Mouse (Mus musculus) C2C12 (cell line): ENCODE measurements around the gene Wdfy3. TPM values are rescaled to one million over a fixed set of nuclear protein-coding genes. Genes with fewer than 3 reads are reported as not detected.

Source experiments
- H3K27me3 ChIP-seq: one replicate; pipeline ENCODE4 v1.6.1; 2011; ENCODE audit not compliant: control insufficient read depth, insufficient read depth, insufficient read length
- H3K36me3 ChIP-seq: one replicate; pipeline ENCODE4 v1.6.1; 2011; ENCODE audit not compliant: control insufficient read depth, insufficient read depth
- H3K4me3 ChIP-seq: one replicate; pipeline ENCODE4 v1.5.1; 2011; ENCODE audit warnings: mild to moderate bottlenecking, control low read depth; ENCODE audit not compliant: poor library complexity, insufficient read depth, severe bottlenecking
- H3K79me2 ChIP-seq: one replicate; pipeline ENCODE4 v1.6.1; 2011; ENCODE audit not compliant: control insufficient read depth, insufficient read depth
- H3K79me3 ChIP-seq: one replicate; pipeline ENCODE4 v1.6.1; 2011; ENCODE audit warnings: low read depth, control low read depth
- H3ac ChIP-seq: one replicate; pipeline ENCODE3; 2011; ENCODE audit warnings: low read depth; ENCODE audit not compliant: control insufficient read depth, insufficient read length
- CEBPB ChIP-seq: IDR thresholded peaks from one replicate; pipeline ENCODE4 v1.6.1; 2011; ENCODE audit warnings: low read depth, mild to moderate bottlenecking, control low read depth, moderate library complexity
- CTCF ChIP-seq: IDR thresholded peaks from one replicate; pipeline ENCODE4 v1.5.1; 2011; ENCODE audit not compliant: control insufficient read depth, insufficient read depth, insufficient read length
- FOSL1 ChIP-seq: IDR thresholded peaks from one replicate; pipeline ENCODE4 v1.8.0; 2011; ENCODE audit warnings: mild to moderate bottlenecking, low read length; ENCODE audit not compliant: poor library complexity, insufficient read depth, severe bottlenecking
- MAX ChIP-seq: IDR thresholded peaks from one replicate; pipeline ENCODE4 v1.6.1; 2011; ENCODE audit warnings: mild to moderate bottlenecking, control low read depth
- MYOD1 ChIP-seq: IDR thresholded peaks from one replicate; pipeline ENCODE4 v1.6.1; 2011; ENCODE audit warnings: low read depth; ENCODE audit not compliant: control insufficient read depth, insufficient read length
- MYOG ChIP-seq: IDR thresholded peaks from one replicate; pipeline ENCODE4 v1.6.1; 2011; ENCODE audit not compliant: control insufficient read depth, insufficient read length; ENCODE audit errors: extremely low read depth
- USF1 ChIP-seq: IDR thresholded peaks from one replicate; pipeline ENCODE4 v1.6.1; 2011; ENCODE audit warnings: low read depth, mild to moderate bottlenecking, control low read depth, moderate library complexity
- polyA plus RNA-seq: library from polyadenylated mRNA; unstranded; fragments of >200 nt; fragmentation: generic; extraction: Trizol; gene quantifications from one replicate; pipeline ENCODE4 v1.2.1, GENCODE M21; 2012; ENCODE audit warnings: missing spikeins

The Wdfy3 gene
- polyA plus RNA-seq, 1 experiment: 10.7 TPM

GRCm38 (mm10) chr5:101852116-101852680, 217.5 kb downstream of the Wdfy3 start:
- Histone ChIP-seq H3K36me3 (peaks cover 48% of the 10 kb centered on the region), H3K79me2 (no peaks in the 10 kb centered on the region), H3K79me3 (no peaks in the 10 kb centered on the region), H3ac (no peak overlapping the region), H3K27me3 (no peaks in the 10 kb centered on the region), H3K4me3 (no peak overlapping the region)
- no peak for TF ChIP-seq CEBPB
- no peak for TF ChIP-seq MYOG
- TF ChIP-seq MYOD1: no peak
- no peak for TF ChIP-seq MAX
- no peak for TF ChIP-seq FOSL1
- no peak for TF ChIP-seq USF1

DNA sequence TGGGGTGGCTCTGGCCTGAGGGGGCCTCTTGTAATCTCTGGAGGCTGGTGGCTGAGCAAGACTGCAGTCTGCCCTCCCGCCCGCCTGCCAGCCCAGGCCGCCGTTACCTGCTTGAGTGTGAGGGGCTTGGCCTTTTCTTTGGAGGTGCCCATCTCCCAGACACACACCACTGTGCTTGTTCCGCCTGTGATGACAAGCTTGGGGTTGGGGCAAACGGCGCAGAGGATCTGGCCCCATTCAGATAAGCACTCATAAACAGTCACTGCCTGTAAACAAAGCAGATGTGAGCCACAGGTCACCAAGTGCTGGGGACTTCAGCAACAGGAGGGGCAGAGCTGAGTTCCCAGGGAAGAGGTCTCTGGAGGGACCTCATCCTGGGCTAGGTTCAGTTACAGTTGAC, 218.6 kb downstream of the Wdfy3 start:
- TF ChIP-seq CTCF (no peak), MYOD1 (no peak), MYOG (no peak), FOSL1 (no peak)
- H3K79me3 ChIP-seq: no peaks in the 10 kb centered on the region
- no peaks in the 10 kb centered on the region for H3K79me2 ChIP-seq
- no peak overlapping the region for H3ac ChIP-seq
- H3K27me3 ChIP-seq: no peaks in the 10 kb centered on the region
- H3K36me3 ChIP-seq: peaks cover 54% of the 10 kb centered on the region
- H3K4me3 ChIP-seq: no peak overlapping the region

DNA sequence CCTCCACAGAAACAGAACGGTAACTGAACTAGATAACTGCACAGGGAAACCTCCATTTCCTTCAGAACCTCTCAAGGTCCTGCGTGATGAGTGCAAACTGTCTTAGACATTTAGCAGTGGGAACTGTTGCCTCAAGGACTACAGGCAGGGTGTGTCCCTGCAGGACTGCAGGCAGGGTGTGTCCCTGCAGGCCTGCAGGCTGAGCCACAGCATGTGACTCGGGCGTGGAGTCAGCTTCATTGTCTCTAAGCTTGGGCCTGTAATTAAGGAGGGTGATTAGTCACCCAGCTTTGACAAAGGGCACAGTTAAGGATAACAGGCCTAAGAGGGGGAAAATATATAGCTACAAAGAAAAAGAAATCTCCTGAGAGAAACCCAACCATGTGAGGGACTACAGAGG, 222.0 kb downstream of the Wdfy3 start:
- TF ChIP-seq CTCF (no peak), MYOG (no peak), MAX (no peak), FOSL1 (no peak), MYOD1 (no peak), USF1 (no peak), CEBPB (no peak)
- H3K27me3 ChIP-seq: no peaks in the 10 kb centered on the region
- H3ac ChIP-seq: no peak overlapping the region
- no peak overlapping the region for H3K4me3 ChIP-seq
- no peaks in the 10 kb centered on the region for H3K79me2 ChIP-seq
- H3K36me3 ChIP-seq: peaks cover 59% of the 10 kb centered on the region
- no peaks in the 10 kb centered on the region for H3K79me3 ChIP-seq

DNA sequence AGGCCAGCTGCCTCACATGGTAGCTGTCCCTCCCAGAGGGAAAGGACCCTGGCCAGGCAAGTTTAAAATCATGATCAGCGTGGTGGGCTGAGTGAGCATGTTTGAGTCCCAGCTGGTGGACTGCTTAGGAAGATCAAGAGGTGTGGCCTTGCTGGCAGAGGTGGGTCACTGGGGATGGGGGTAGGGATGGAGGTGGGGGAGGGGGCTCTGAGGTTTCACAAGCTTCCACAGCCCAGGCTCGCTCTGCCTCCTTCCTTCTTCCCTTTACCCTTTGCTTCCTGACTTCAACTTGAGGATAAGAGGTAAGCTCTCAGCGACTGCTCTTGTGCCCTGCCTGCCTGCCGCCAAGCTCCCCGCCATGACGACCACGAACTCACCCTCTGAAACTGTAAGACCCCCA, 222.4 kb downstream of the Wdfy3 start:
- Histone ChIP-seq H3ac (no peak overlapping the region), H3K4me3 (no peak overlapping the region), H3K79me2 (no peaks in the 10 kb centered on the region), H3K79me3 (no peaks in the 10 kb centered on the region), H3K36me3 (peaks cover 62% of the 10 kb centered on the region), H3K27me3 (no peaks in the 10 kb centered on the region)
- no peak for TF ChIP-seq CTCF
- no peak for TF ChIP-seq MYOG
- no peak for TF ChIP-seq USF1
- TF ChIP-seq FOSL1: no peak
- no peak for TF ChIP-seq MYOD1
- no peak for TF ChIP-seq CEBPB
- TF ChIP-seq MAX: no peak

DNA sequence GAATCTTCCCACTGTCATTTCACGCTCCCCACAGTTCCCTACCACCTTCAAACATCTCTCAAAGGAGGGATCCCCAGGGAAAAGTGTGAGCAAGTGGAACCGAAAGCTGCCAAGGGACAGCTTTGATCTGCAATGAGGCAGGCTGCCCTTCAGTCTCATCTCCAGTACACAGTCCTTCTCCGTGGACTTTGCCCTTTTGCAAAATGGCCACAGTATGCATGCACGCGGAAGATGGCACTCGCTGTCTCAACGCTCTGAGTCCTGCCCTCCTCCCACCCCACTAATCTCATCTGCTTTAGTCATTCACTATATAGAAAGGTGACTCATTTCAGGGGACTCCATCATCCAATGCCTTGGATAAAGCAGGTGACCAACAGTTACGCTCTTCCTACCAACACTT, 223.8 kb downstream of the Wdfy3 start:
- H3K27me3 ChIP-seq: no peaks in the 10 kb centered on the region
- H3ac ChIP-seq: no peak overlapping the region
- TF ChIP-seq MYOG (no peak), CEBPB (no peak), CTCF (no peak), USF1 (no peak), FOSL1 (no peak), MAX (no peak), MYOD1 (no peak)
- no peaks in the 10 kb centered on the region for H3K79me3 ChIP-seq
- H3K4me3 ChIP-seq: no peak overlapping the region
- no peaks in the 10 kb centered on the region for H3K79me2 ChIP-seq
- H3K36me3 ChIP-seq: peaks cover 65% of the 10 kb centered on the region

DNA sequence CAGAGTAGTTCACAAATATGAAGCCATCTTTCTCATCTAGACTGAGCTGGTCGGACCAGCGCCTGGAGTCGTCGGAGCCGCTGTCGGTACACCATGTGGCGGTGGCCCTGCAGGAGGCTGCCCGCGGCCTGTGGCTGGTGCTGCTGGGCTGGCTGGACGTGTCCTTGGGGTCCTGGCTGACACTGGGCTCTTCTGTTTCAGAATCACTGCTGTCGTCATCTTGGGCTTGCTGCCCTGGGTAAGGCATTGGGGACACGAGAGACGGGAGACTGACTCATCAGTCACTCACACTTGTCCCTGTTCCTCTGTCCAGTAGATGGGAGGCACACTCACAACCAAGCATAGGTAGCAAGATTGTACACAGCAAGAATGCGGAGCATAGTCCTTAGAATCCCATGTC, 224.7 kb downstream of the Wdfy3 start:
- Histone ChIP-seq H3K36me3 (peaks cover 56% of the 10 kb centered on the region), H3K79me2 (no peaks in the 10 kb centered on the region), H3K27me3 (no peaks in the 10 kb centered on the region), H3K79me3 (no peaks in the 10 kb centered on the region), H3K4me3 (no peak overlapping the region), H3ac (no peak overlapping the region)
- TF ChIP-seq MYOD1 (no peak), CEBPB (no peak), CTCF (no peak), USF1 (no peak), MYOG (no peak), FOSL1 (no peak), MAX (no peak)
